Mouse (Mus musculus) adipocyte (in vitro differentiated cells): ENCODE results near the gene Fhdc1.
A peak's percentile ranks its signal among the peaks of the same experiment; 100 is the strongest.

Experiments used
- DNase-seq: peaks from one replicate; pipeline ENCODE4 v3.0.0-alpha.2; 2016; ENCODE audit warnings: low spot score

Gene Fhdc1

GRCm38 (mm10) chr3:84474398-84474797 is 5.8 kb downstream of the Fhdc1 start:
- no peak for DNase-seq

- no peak for DNase-seq
Measured at GRCm38 (mm10) chr3:84472955-84473354, 7.3 kb downstream of the Fhdc1 start.

- peak; percentile 18 for DNase-seq
Measured at GRCm38 (mm10) chr3:84472527-84472926, 7.7 kb downstream of the Fhdc1 start.

DNA sequence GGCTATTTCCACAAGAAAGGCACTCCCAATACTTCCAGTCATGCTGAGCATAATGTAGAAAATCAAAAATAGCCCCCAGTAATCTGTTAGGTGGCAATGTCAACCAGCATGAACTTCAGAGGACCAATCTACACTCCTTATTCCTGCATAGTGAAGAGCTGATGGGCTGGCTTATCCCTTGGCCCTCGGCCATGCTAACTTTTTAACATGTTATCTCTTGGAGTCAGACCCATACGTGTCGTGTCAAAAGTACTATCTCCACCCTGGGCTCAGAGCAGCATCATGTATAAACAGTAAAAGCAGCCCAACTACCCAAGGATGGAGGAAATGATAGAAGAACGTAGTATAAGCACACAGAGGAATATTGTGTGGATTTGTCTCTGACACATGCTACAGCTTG is 9.1 kb downstream of the Fhdc1 start:
- DNase-seq = no peak

- DNase-seq = no peak
Measured at GRCm38 (mm10) chr3:84468111-84468453, 12.1 kb downstream of the Fhdc1 start.

GRCm38 (mm10) chr3:84467419-84468110 is 12.7 kb downstream of the Fhdc1 start:
- no peak for DNase-seq

- DNase-seq = no peak
Measured at GRCm38 (mm10) chr3:84465822-84466500, 14.3 kb downstream of the Fhdc1 start.

DNA sequence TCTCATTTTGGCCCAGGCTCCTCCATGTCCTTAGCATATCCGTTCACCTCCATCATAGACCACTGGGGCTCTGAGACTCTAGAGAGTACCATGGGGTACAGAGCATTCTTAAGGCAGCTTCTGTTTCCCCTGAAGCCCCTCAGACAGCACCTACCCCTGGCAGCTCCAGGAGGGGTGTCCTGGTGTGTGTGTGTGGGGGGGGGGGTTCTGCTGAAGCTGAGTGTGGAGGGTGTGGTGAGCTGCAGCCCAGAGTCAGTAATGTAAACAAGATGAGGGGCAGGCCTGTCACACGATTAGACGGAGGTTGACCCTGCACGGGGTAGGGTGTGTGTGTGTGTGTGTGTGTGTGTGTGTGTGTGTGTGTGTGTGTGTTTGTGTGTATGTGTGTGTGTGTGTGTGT is 18.5 kb downstream of the Fhdc1 start:
- no peak for DNase-seq

DNA sequence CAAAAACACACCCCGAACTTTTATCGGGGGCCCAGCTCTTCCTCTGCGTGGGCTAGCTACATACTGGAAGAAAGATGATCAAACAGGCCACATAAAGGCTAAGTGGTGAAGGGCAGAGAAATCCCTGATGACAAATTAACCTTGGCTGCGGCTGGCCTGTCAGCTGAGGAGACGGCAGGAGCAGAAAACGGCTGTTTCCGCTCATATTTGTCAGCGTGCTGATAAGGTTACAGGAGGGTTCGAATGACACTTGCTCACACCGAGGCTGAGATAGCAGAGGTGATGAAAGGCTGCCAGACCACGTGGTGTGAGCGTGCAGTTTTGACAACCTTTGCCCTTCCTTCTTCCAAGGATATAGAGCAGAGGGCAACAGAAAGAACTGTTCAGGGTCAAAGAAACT is 19.3 kb downstream of the Fhdc1 start:
- DNase-seq = no peak

DNA sequence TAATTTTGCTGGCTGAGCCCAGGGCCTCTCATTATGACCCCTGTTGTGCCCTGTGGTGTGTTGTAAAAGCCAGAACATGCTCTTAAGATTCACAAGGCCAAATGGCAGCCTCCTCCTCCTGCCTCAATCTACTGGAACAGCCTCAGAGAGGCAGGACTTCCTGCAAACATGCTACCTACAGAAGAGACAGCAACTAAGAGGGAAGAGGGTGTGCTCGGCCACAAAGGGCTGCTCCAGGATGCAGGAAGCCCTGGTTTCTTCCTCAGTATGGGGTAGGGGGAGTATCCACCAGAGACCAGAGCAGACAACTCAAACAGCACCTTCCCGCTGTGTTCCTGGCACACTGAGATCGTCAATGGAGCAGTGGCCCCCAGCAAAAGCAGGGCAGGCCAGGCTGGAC is 19.7 kb downstream of the Fhdc1 start:
- no peak for DNase-seq

GRCm38 (mm10) chr3:84455733-84456417 is 24.4 kb downstream of the Fhdc1 start:
- DNase-seq = peak; percentile 16

GRCm38 (mm10) chr3:84450651-84451050 is 29.6 kb downstream of the Fhdc1 start:
- DNase-seq = no peak

- DNase-seq = no peak
Measured at GRCm38 (mm10) chr3:84449015-84449414, 31.2 kb downstream of the Fhdc1 start.

DNA sequence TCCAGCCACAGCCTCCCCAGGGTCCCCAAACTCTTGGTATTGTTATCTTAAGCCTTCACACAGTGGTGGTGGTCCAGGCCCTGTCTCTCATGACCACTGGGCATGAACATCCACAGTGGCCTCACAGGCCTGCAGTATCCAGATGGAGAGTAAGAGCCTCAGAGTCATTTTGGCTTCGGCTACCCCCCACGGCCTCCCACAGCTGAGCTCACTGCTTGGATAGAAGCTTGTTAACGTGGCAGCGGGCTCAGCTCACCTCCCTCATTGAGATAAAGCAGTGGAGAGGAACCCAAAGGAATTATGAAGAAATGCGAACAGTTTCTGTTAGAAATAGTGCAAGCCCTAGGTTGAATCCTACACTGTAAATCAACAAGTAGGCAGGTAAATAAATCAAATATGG is 32.4 kb downstream of the Fhdc1 start:
- no peak for DNase-seq

DNA sequence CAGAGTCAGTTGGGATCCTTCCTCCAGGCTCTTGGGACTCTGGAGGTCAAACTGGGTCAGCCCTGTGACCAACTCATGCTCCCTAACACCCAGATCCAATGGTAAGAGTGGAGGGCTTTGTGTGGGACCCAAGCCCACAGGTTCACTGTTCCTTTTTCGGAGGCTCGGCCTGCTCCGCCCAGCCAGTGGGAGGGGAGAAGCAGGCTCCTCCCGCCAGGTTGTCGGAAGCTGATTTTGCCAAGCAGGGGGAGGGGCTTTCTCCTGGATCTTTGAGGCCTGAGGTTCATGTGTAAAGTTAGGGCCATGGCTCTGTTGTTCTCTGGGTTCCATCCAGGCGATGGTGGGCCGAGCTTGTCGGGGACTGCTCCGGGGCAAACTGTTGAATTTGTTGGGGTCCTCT is 34.4 kb downstream of the Fhdc1 start:
- no peak for DNase-seq

DNA sequence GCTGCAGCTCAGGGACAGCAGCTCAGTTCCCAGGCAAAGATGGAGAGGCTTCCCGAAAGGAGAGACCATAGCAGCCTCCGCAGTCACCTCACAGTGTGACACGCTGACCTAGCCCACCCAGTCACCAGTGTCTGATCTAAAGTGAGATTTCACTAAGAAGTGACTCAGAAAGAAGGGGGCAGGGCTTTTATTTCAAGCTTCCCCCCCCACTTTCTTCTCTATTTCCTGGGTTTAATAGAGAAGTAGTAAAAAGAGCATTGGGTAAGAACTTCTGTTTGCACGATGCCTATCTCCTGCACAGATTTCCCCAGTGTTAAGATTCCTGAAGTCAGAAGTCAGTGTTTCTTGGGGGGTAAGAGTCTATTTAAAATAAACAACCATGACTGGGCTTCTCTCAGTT is 37.3 kb downstream of the Fhdc1 start:
- no peak for DNase-seq

DNA sequence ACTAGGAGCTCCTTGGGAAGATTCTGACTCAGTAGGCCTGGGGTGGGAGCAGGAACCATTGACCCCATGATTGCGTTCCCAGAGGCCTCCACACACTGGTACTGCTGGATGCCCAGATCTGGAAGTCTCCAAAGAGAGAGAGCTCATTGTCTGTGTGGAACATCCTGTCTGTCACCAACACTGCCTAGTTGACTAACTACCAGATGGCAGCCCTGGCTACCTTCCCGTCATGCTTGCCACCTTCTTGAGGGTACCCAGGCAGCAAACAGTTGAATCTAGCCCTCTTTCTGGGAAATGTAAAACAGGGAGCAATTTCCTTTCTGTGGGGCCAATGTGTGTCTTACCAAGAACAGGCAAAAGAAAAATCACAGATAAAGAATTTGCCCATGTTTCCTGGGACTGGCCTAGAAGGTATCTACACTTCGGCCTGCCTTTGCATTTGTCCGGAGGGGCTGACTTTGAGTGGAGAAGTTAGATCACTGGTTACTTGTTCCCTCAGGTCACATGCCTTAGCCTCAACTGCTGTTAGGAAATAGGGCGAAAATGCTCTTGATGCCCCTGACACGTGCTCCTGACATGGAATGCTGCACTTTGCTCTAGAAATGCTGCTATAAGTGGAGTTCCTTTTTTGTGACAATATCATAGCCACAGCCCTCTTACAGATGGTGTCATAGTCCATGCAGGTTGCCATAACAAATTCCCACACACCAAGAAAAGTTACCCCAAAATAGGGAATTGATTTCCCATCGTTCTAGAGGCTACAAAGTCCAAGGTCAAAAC is 40.6 kb downstream of the Fhdc1 start:
- DNase-seq = no peak

- DNase-seq = no peak
Measured at GRCm38 (mm10) chr3:84438840-84439239, 41.4 kb downstream of the Fhdc1 start.

DNA sequence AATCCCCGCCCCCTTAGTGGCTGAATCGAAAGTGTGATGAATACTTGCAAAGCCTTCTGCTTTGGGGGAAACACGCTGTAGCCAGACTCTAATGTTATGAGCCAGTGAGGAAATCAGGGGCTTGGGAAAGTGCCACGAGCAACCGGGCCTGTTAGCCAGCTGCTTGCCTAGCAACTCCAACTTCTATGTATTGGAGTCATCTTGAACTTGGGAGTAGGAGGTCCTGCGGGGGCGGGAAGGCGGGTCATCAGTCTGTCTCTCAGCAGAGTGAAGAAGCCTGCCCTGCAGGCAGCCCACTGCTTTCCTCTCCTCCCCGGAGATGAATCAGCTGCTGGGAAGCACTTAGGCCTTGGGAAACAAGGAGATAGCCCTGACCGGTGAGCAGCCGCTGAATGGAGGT is 42.1 kb downstream of the Fhdc1 start:
- peak; percentile 15 for DNase-seq

DNA sequence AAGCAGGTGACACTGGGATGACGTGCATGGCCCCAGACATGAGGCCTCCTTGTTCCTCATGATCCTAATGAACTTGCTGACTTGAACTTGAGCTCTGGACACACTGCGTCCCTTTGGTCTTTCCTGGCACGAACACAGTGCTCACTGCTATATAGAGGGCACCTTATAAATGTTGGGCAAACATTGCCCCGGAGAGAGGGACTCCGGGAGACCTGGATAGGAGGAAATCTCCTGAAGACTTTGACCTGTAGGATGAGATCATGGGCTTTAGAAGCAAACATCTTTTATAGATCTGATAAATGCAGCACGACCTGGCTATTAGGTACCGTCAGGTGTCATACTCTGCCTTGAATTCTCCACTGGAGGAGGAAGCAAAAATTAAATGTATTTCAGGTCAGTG is 43.3 kb downstream of the Fhdc1 start:
- no peak for DNase-seq

DNA sequence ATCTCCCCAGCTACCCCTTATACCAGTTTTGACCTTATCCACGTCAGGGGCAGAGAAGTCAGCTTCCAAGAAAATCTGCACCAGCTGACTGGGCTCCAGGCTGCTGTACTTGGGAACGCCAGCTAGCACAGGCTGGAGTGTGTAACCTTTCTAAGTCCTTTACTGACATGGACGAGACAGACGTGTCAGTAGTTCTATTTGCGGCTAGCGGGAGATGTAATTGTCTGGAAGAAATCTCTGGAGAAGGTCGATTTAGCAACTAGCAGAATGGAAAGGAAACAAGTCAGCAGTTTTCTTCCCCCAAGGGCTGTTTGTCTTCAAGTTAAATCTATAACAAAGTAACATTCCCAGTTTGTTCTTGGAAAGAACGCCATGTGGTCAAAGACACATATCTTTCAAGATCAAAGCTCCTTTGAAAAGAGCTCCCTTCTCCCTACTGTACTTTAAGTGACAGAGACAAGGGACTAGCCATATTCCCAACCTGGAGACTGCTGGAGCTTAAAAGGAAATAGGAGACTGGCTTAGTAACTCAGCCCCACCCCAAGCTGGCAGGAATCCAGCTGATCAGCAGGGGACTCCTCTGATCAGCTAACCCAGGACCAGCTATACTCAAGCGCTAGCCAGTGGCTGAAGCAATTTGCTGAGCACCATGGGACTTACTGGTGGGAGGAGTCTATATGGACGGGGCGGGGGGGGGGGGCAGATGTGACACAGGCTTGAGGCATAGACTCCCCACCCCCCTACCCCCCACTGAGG is 44.8 kb downstream of the Fhdc1 start:
- DNase-seq = peak; percentile 44
